ENCODE assay signal across 34 mouse cellular contexts in the genomic region with DNA sequence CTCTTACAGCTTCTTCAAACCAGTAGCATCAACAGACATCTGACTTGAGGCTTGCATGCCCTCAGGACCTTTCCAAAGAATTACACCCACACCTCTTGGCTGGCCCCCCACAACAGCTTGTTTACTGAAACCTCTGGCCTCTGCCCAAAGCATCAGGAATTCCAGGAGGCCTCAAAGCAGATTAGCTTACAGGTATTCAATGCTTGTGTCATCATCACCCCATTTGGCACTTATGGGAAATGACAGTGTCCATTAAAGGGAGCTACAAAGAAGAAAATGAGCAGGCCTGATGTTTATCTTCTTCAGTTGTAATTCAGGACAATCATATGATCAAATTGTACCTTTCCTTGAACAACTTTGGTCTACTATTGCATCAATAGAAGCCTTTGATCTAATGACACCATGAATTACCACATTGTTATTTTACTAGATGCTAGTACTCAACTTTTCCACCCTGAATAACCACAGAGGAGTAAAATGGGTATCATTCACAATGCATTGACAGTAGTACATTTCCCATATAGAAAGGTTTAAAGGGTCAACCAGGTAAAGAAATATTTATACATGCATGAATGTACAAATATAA.
DNase-seq lines count a peak whose midpoint lies in the region; ATAC-seq and TF ChIP-seq lines count a peak whose summit lies in the region.
"Had no signal": no experiment of that assay in that cellular context is flagged by ENCODE, and none has a peak within 500 bp of the region (broad histone marks: within the 10 kb centered on the region; RNA-seq: fewer than 3 reads in every experiment).

No protein-coding gene starts in this region.

- no peaks in the 10 kb centered on the region for H3K79me2 ChIP-seq in CH12.LX (replicated peaks; ENCODE audit: control insufficient read depth, extremely low read depth, insufficient read depth, poor library complexity, severe bottlenecking)

- no peak overlapping the region for H3K27ac ChIP-seq in embryonic facial prominence, embryonic 14.5 days (replicated peaks; ENCODE audit: low read depth, low read length)
- no peak overlapping the region for H3K27ac ChIP-seq in embryonic facial prominence, embryonic 10.5 days (replicated peaks)
- H3K27ac ChIP-seq in CH12.LX (ENCODE audit: insufficient read depth, low read depth): no peak overlapping the region
- H3K27ac ChIP-seq: embryonic facial prominence, embryonic 15.5 days; forebrain, embryonic 10.5 days; forebrain, embryonic 13.5 days; heart, embryonic 10.5 days; heart, embryonic 13.5 days; hindbrain, embryonic 14.5 days; hindbrain, postnatal 0 days; intestine, embryonic 15.5 days had no signal

- H3K4me3 ChIP-seq in embryonic facial prominence, embryonic 14.5 days (ENCODE audit: low read depth, low read length): no peak overlapping the region
- no peak overlapping the region for H3K4me3 ChIP-seq in embryonic facial prominence, embryonic 10.5 days
- H3K4me3 ChIP-seq in CH12.LX (replicated peaks in 1 of 3; ENCODE audit: low read depth in 2 of 3, low read length in 2 of 3, poor library complexity in 1 of 3): no peak overlapping the region
- H3K4me3 ChIP-seq: embryonic facial prominence, embryonic 15.5 days; erythroblast, embryonic 14.5 days; forebrain, embryonic 10.5 days; forebrain, embryonic 13.5 days; heart, embryonic 10.5 days; heart, embryonic 13.5 days; intestine, embryonic 15.5 days had no signal

- no peak for ATAC-seq in embryonic facial prominence, embryonic 14.5 days (ENCODE audit: low read depth)
- no peak for ATAC-seq in erythroblast, adult 5-6 weeks (replicated peaks; ENCODE audit: low FRiP score, poor library complexity, severe bottlenecking)
- ATAC-seq: forebrain, embryonic 13.5 days; forebrain, embryonic 16.5 days; hindbrain, postnatal 0 days; intestine, embryonic 15.5 days; Patski had no signal

- TF ChIP-seq RAD21 in CH12.LX (IDR thresholded peaks at IDR 0.05; ENCODE audit: low read depth, low read length): no peak

- H3K4me2 ChIP-seq in embryonic facial prominence, embryonic 14.5 days (ENCODE audit: low read depth, low read length): no peak overlapping the region
- no peak overlapping the region for H3K4me2 ChIP-seq in CH12.LX (ENCODE audit: insufficient read depth, low read depth, poor library complexity, severe bottlenecking)
- H3K4me2 ChIP-seq: embryonic facial prominence, embryonic 15.5 days; forebrain, embryonic 13.5 days; heart, embryonic 13.5 days; hindbrain, embryonic 14.5 days; intestine, embryonic 15.5 days had no signal

- H3K9ac ChIP-seq in embryonic facial prominence, embryonic 14.5 days (ENCODE audit: low read depth, low read length): no peak overlapping the region
- H3K9ac ChIP-seq in CH12.LX (ENCODE audit: insufficient read depth, low read depth): no peak overlapping the region
- H3K9ac ChIP-seq: embryonic facial prominence, embryonic 15.5 days; forebrain, embryonic 13.5 days; heart, embryonic 13.5 days; hindbrain, embryonic 14.5 days; intestine, embryonic 15.5 days had no signal

- no peak for TF ChIP-seq CTCF in CH12.LX (conservative IDR thresholded peaks at IDR 0.05 in 1 of 2, IDR thresholded peaks at IDR 0.05 in 1 of 2; ENCODE audit: low read depth in 2 of 2, low read length in 2 of 2)

- no peaks in the 10 kb centered on the region for H3K27me3 ChIP-seq in embryonic facial prominence, embryonic 14.5 days (replicated peaks; ENCODE audit: control insufficient read depth, insufficient read depth, low read length)
- H3K27me3 ChIP-seq in embryonic facial prominence, embryonic 10.5 days (replicated peaks; ENCODE audit: low read depth, poor library complexity, severe bottlenecking): no peaks in the 10 kb centered on the region
- no peaks in the 10 kb centered on the region for H3K27me3 ChIP-seq in CH12.LX (replicated peaks)
- H3K27me3 ChIP-seq: embryonic facial prominence, embryonic 15.5 days; forebrain, embryonic 13.5 days; heart, embryonic 13.5 days; intestine, embryonic 15.5 days; Patski had no signal

- TF ChIP-seq EP300 in CH12.LX (IDR thresholded peaks at IDR 0.05; ENCODE audit: low read length): 0 out of 2 replicates have a peak, but pooled peaks have one; percentile 21

- no peak for TF ChIP-seq POLR2A in CH12.LX (IDR thresholded peaks at IDR 0.05; ENCODE audit: low read depth, low read length)

- dilution Hi-C loops in CH12.LX (cut with MboI; ENCODE audit: extremely low pct_ligation_motif_present, extremely low pct_unique_long_range_greater_than_20kb, low sequenced_read_pairs): no loop called here

- H3K36me3 ChIP-seq in embryonic facial prominence, embryonic 14.5 days (ENCODE audit: control insufficient read depth, insufficient read depth, low read length): no peaks in the 10 kb centered on the region
- no peaks in the 10 kb centered on the region for H3K36me3 ChIP-seq in embryonic facial prominence, embryonic 10.5 days (replicated peaks)
- no peaks in the 10 kb centered on the region for H3K36me3 ChIP-seq in CH12.LX (replicated peaks in 1 of 2; ENCODE audit: control insufficient read depth in 1 of 2, insufficient read depth in 1 of 2, low read length in 1 of 2)
- H3K36me3 ChIP-seq: embryonic facial prominence, embryonic 15.5 days; forebrain, embryonic 10.5 days; G1E; heart, embryonic 10.5 days; heart, embryonic 13.5 days; intestine, embryonic 15.5 days had no signal

- DNase-seq in embryonic facial prominence, embryonic 14.5 days (ENCODE audit: low spot score): peak; percentile 6
- no peak for DNase-seq in embryonic facial prominence, embryonic 10.5 days (ENCODE audit: low spot score)
- DNase-seq in 3T3-L1 (ENCODE audit: low read depth, low spot score) (peak; percentile 40), CH12.LX (ENCODE audit: extremely low read depth) (no peak)
- peak; percentile 77 for DNase-seq in gonadal fat pad, adult 2 months (ENCODE audit: low read depth)
- DNase-seq in embryo, embryonic 10 days (ENCODE audit: low spot score): no peak
- no peak for DNase-seq in layer of hippocampus, postnatal 25 days (ENCODE audit: extremely low spot score in 1 of 2, low spot score in 1 of 2)
- DNase-seq: adrenal gland, adult 2 months; adrenal gland, postnatal 14 days; B cell, adult 2 months; cerebellum, adult 11 months; cerebellum, adult 2 months; cerebellum, adult 9-11 months; cerebellum, postnatal 25 days; embryo, embryonic 11 days; gastrocnemius, postnatal 10 days; gastrocnemius, postnatal 36 days; heart, adult 18-20 months; heart, postnatal 14 days; heart, postnatal 4 days; kidney, adult 11 months had no signal

- no peaks in the 10 kb centered on the region for H3K9me3 ChIP-seq in embryonic facial prominence, embryonic 14.5 days (ENCODE audit: control insufficient read depth, low read length)
- H3K9me3 ChIP-seq in embryonic facial prominence, embryonic 10.5 days: no peaks in the 10 kb centered on the region
- no peaks in the 10 kb centered on the region for H3K9me3 ChIP-seq in CH12.LX (replicated peaks; ENCODE audit: low read length)
- H3K9me3 ChIP-seq: embryonic facial prominence, embryonic 15.5 days; forebrain, embryonic 10.5 days; forebrain, embryonic 13.5 days; heart, embryonic 10.5 days; heart, embryonic 13.5 days; intestine, embryonic 15.5 days had no signal

- H3K4me1 ChIP-seq in embryonic facial prominence, embryonic 14.5 days (ENCODE audit: control insufficient read depth, insufficient read depth, low read length): peaks cover 3% of the 10 kb centered on the region; the same call in 1 of the 2 replicates
- no peaks in the 10 kb centered on the region for H3K4me1 ChIP-seq in embryonic facial prominence, embryonic 10.5 days
- peaks cover 5 to 11% of the 10 kb centered on the region in 2 experiments for H3K4me1 ChIP-seq in CH12.LX (ENCODE audit: control insufficient read depth in 1 of 2, insufficient read depth in 2 of 2)
- H3K4me1 ChIP-seq: embryonic facial prominence, embryonic 15.5 days; forebrain, embryonic 10.5 days; forebrain, embryonic 13.5 days; heart, embryonic 10.5 days; heart, embryonic 13.5 days; intestine, embryonic 15.5 days had no signal

- in situ Hi-C loops in CH12.LX (cut with MboI; ENCODE audit: low pct_ligation_motif_present, low pct_unique_long_range_greater_than_20kb, low sequenced_read_pairs): no loop called here

TF ChIP-seq in CH12.LX, 34 proteins besides CTCF, POLR2A, EP300 and RAD21:
- TF ChIP-seq ETS1 (conservative IDR thresholded peaks at IDR 0.05; ENCODE audit: low read depth, low read length): no peak
- no peak for TF ChIP-seq MAZ (IDR thresholded peaks at IDR 0.05; ENCODE audit: low read depth, low read length)
- no peak for TF ChIP-seq HCFC1 (IDR thresholded peaks at IDR 0.05; ENCODE audit: low read depth, low read length)
- no peak for TF ChIP-seq MAFK (IDR thresholded peaks at IDR 0.05; ENCODE audit: insufficient replicate concordance, low read length)

Comparison
In these comparisons a context has a peak if more than half of its experiments do, and no peak if none do; other contexts are left out.
1. DNase-seq: peak in embryonic facial prominence, embryonic 14.5 days (single experiment), 3T3-L1 (single experiment) and gonadal fat pad, adult 2 months (single experiment); none in embryonic facial prominence, embryonic 10.5 days (single experiment), CH12.LX (single experiment), embryo, embryonic 10 days (single experiment) and layer of hippocampus, postnatal 25 days (0 of 2).